Mouse (Mus musculus): ENCODE measurements around the gene Epha3.

DNA sequence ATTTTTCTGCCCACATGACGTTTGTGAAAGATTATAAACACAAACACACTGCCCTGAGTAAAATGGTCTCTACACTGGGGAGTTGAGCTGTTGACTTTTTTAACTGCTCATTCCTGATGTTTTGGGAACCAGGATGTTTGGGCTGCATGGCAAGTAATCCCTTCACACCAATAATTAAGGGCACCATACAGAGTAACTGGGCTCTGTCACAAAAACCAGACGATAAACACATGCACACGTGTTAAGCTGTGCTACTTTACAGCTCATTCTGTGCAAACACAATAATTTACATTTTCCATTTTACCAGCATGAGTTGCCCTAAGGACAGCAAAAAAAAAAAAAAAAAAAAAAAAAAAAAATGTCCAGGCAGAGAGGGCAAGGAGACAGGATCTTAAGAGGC is 263.7 kb downstream of the Epha3 start:
- no peak for TF ChIP-seq POLR2A (IDR thresholded peaks at IDR 0.05; ENCODE audit: low read depth, low read length)
- no peak for TF ChIP-seq CTCF (IDR thresholded peaks at IDR 0.05; ENCODE audit: extremely low read depth, insufficient read depth, insufficient read length, insufficient replicate concordance)
